ENCODE assay signal across 9 mouse cellular contexts in the genomic region with DNA sequence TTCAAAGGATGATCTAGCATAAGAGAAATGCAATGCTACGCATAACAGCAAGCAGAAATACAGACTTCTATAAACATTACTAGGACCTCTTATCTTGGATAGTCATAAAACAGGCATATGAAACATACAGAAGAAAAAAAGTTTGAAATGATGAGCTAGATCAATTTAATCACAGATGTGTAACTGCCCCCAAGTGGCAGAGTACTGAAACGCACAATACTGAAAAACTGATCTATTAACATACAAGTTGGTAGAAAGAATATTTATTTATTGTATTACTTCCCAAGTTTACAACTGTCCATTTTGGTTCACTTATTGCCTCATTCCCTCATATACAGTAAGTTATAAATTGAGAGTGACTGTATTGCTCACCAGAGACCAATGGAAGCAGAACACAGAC. TPM values are rescaled to one million over a fixed set of nuclear protein-coding genes. Genes with fewer than 3 reads are reported as not detected.
DNase-seq lines count a peak whose midpoint lies in the region; ATAC-seq lines count a peak whose summit lies in the region.
"Had no signal": no experiment of that assay in that cellular context is flagged by ENCODE, and none has a peak within 500 bp of the region (broad histone marks: within the 10 kb centered on the region; RNA-seq: fewer than 3 reads in every experiment).

No protein-coding gene starts in this region.

- DNase-seq in cerebellum, adult 9-10 months: peak; percentile 15
- DNase-seq in cerebellum, adult 8-10 months: no peak
- peak; percentile 6 to 27 for DNase-seq in kidney, postnatal 36 days
- no peak for DNase-seq in kidney, postnatal 14 days
- peak; percentile 73 for DNase-seq in 3T3-L1 (ENCODE audit: low read depth, low spot score)
- DNase-seq in induced T-regulatory cell, adult 2 months (ENCODE audit: low read depth): peak; percentile 32
- no peak for DNase-seq in urinary bladder, adult 18-20 months (ENCODE audit: low spot score in 2 of 2)
- DNase-seq: cerebellum, adult 11 months had no signal

- ATAC-seq in activated CD4-positive, CD25-positive, alpha-beta regulatory T cell, adult 4 months: no peak

RNA-seq across cellular contexts. Expression of a gene that starts 12.0 kb away (rescaled TPM):
- polyA plus RNA-seq in activated CD4-positive, CD25-positive, alpha-beta regulatory T cell, adult 4 months (2017; shearing (Covaris generic)): 10 to 100 TPM; 16.8 to 19.5 TPM

Comparison
In these comparisons a context has a peak if more than half of its experiments do, and no peak if none do; other contexts are left out.
1. DNase-seq: peak in cerebellum, adult 9-10 months (single experiment), kidney, postnatal 36 days (2 of 2), 3T3-L1 (single experiment) and induced T-regulatory cell, adult 2 months (single experiment); none in cerebellum, adult 8-10 months (single experiment), kidney, postnatal 14 days (single experiment) and urinary bladder, adult 18-20 months (0 of 2).